Mouse (Mus musculus): ENCODE results near the gene Jhy.

Gene Jhy

GRCm38 (mm10) chr9:40963586-40964417 is at the start of gene Jhy:
Gene Jhy, minus strand, starts transcription at chr9:40964118.
- no peak for DNase-seq

- no peak for DNase-seq
Measured at GRCm38 (mm10) chr9:41012456-41012855, 48.5 kb upstream of the Jhy start.

GRCm38 (mm10) chr9:41011512-41012436 is 47.9 kb upstream of the Jhy start:
- DNase-seq, result no peak

- no peak for DNase-seq
Measured at GRCm38 (mm10) chr9:41007785-41008184, 43.9 kb upstream of the Jhy start.

- DNase-seq, result no peak
Measured at GRCm38 (mm10) chr9:41004415-41004814, 40.5 kb upstream of the Jhy start, which contains the start of gene Crtam. Gene Crtam, minus strand, starts transcription at chr9:41004628.

GRCm38 (mm10) chr9:40997116-40997779 is 33.3 kb upstream of the Jhy start:
- no peak for DNase-seq

GRCm38 (mm10) chr9:40994075-40994474 is 30.2 kb upstream of the Jhy start:
- DNase-seq, result no peak

GRCm38 (mm10) chr9:40991511-40991910 is 27.6 kb upstream of the Jhy start:
- no peak for DNase-seq

GRCm38 (mm10) chr9:40989940-40990588 is 26.1 kb upstream of the Jhy start:
- DNase-seq, result peak; percentile 19 to 52

GRCm38 (mm10) chr9:40984313-40984712 is 20.4 kb upstream of the Jhy start:
- DNase-seq, result no peak

- DNase-seq, result no peak
Measured at GRCm38 (mm10) chr9:40983758-40984157, 19.8 kb upstream of the Jhy start.

- no peak for DNase-seq
Measured at GRCm38 (mm10) chr9:40982480-40982879, 18.6 kb upstream of the Jhy start.

- no peak for DNase-seq
Measured at GRCm38 (mm10) chr9:40974042-40974801, 10.3 kb upstream of the Jhy start.

- no peak for DNase-seq
Measured at GRCm38 (mm10) chr9:40964418-40964714, 448 bp upstream of the Jhy start.

- no peak for DNase-seq
Measured at GRCm38 (mm10) chr9:40961401-40961800, 2.5 kb downstream of the Jhy start.

GRCm38 (mm10) chr9:40949039-40949615 is 14.8 kb downstream of the Jhy start:
- no peak for DNase-seq

- no peak for DNase-seq
Measured at GRCm38 (mm10) chr9:40948473-40948872, 15.4 kb downstream of the Jhy start.

GRCm38 (mm10) chr9:40947131-40947530 is 16.8 kb downstream of the Jhy start:
- DNase-seq, result no peak

- DNase-seq, result peak in 1 of 2 experiments; percentile 9
Measured at GRCm38 (mm10) chr9:40937425-40937824, 26.5 kb downstream of the Jhy start.

- no peak for DNase-seq
Measured at GRCm38 (mm10) chr9:40933323-40933722, 30.6 kb downstream of the Jhy start.

- no peak for DNase-seq
Measured at GRCm38 (mm10) chr9:40927351-40927980, 36.5 kb downstream of the Jhy start.

Data from kidney, adult 8-10 months (tissue).